ENCODE assay signal across 11 mouse cellular contexts in genomic region chr17:29442131-29442557, GRCm38 (mm10). TPM values are rescaled to one million over a fixed set of nuclear protein-coding genes. Genes with fewer than 3 reads are reported as not detected.
DNase-seq lines count a peak whose midpoint lies in the region; ATAC-seq lines count a peak whose summit lies in the region.
"Had no signal": no experiment of that assay in that cellular context is flagged by ENCODE, and none has a peak within 500 bp of the region (broad histone marks: within the 10 kb centered on the region; RNA-seq: fewer than 3 reads in every experiment).

No protein-coding gene starts in this region.

- no peaks in the 10 kb centered on the region for H3K36me3 ChIP-seq in lung, embryonic 15.5 days
- H3K36me3 ChIP-seq in stomach, embryonic 15.5 days, result no peaks in the 10 kb centered on the region
- H3K36me3 ChIP-seq: hindbrain, embryonic 12.5 days had no signal

- no peak for ATAC-seq in lung, embryonic 15.5 days (ENCODE audit: borderline replicate concordance, extremely low read depth, low FRiP score, low TSS enrichment)
- ATAC-seq in stomach, embryonic 15.5 days (ENCODE audit: insufficient read depth, low FRiP score, low read depth), result no peak

- no peak overlapping the region for H3K4me2 ChIP-seq in lung, embryonic 15.5 days
- no peak overlapping the region for H3K4me2 ChIP-seq in stomach, embryonic 15.5 days
- H3K4me2 ChIP-seq: hindbrain, embryonic 12.5 days had no signal

- peaks cover 54% of the 10 kb centered on the region for H3K4me1 ChIP-seq in lung, embryonic 15.5 days
- peaks cover 32% of the 10 kb centered on the region for H3K4me1 ChIP-seq in stomach, embryonic 15.5 days

- no peak overlapping the region for H3K9ac ChIP-seq in lung, embryonic 15.5 days
- H3K9ac ChIP-seq in stomach, embryonic 15.5 days, result no peak overlapping the region
- H3K9ac ChIP-seq: hindbrain, embryonic 12.5 days had no signal

- no peaks in the 10 kb centered on the region for H3K27me3 ChIP-seq in lung, embryonic 15.5 days
- no peaks in the 10 kb centered on the region for H3K27me3 ChIP-seq in stomach, embryonic 15.5 days (replicated peaks)
- H3K27me3 ChIP-seq: hindbrain, embryonic 12.5 days had no signal

- intact Hi-C loops in left cerebral cortex, postnatal 10 days (cut with DNase I), result no loop called here

- DNase-seq in adrenal gland, postnatal 14 days, result peak; percentile 45
- DNase-seq in adrenal gland, postnatal 4 days (ENCODE audit: low spot score in 2 of 2), result no peak
- no peak for DNase-seq in lung, postnatal 4 days
- DNase-seq in liver, result peak; percentile 40
- DNase-seq in left cerebral cortex, postnatal 10 days (ENCODE audit: extremely low spot score in 1 of 2, low spot score in 2 of 2), result no peak
- no peak for DNase-seq in spleen, postnatal 14 days (ENCODE audit: low spot score in 2 of 2)
- DNase-seq: cerebellum, postnatal 14 days; layer of hippocampus, postnatal 36 days had no signal

- WGBS in lung, embryonic 15.5 days, result 36% methylated on average over 7 of the region's 7 CpGs
- WGBS in stomach, embryonic 15.5 days, result 61% methylated on average over 7 of the region's 7 CpGs

- H3K4me3 ChIP-seq in lung, embryonic 15.5 days, result no peak overlapping the region
- no peak overlapping the region for H3K4me3 ChIP-seq in stomach, embryonic 15.5 days (replicated peaks)
- H3K4me3 ChIP-seq: hindbrain, embryonic 12.5 days had no signal

- peak overlapping the region; percentile 51; the same call in 1 of the 2 replicates for H3K27ac ChIP-seq in lung, embryonic 15.5 days
- peak overlapping the region; percentile 21 for H3K27ac ChIP-seq in stomach, embryonic 15.5 days
- H3K27ac ChIP-seq: hindbrain, embryonic 12.5 days had no signal

- H3K9me3 ChIP-seq in lung, embryonic 15.5 days, result no peaks in the 10 kb centered on the region
- H3K9me3 ChIP-seq in stomach, embryonic 15.5 days, result no peaks in the 10 kb centered on the region
- H3K9me3 ChIP-seq: hindbrain, embryonic 12.5 days had no signal

RNA-seq across cellular contexts. Expression of gene Pim1, which starts 48.4 kb away (rescaled TPM):
- 104 and 129 TPM in 2 replicates for total RNA-seq in adrenal gland, postnatal 14 days (2021)
- 10 to 100 TPM; 53.4 to 65.5 TPM for total RNA-seq in adrenal gland, postnatal 4 days (2021)
- polyA plus RNA-seq in lung, embryonic 15.5 days (2015; fragmentation: Nextera tagmentation; extraction: Ambion mirVana), result 16.3 and 17.2 TPM in 2 replicates
- polyA plus RNA-seq in stomach, embryonic 15.5 days (2015; fragmentation: Nextera tagmentation; extraction: Ambion mirVana), result 11.5 and 20.9 TPM in 2 replicates
- 1 to 10 TPM; 3.7 to 5.2 TPM for total RNA-seq in left cerebral cortex, postnatal 10 days (2021)

Comparison
In these comparisons a context has a peak if more than half of its experiments do, and no peak if none do; other contexts are left out.
1. DNase-seq: peak in adrenal gland, postnatal 14 days (single experiment) and liver (single experiment); none in adrenal gland, postnatal 4 days (0 of 2), lung, postnatal 4 days (0 of 2), left cerebral cortex, postnatal 10 days (0 of 2) and spleen, postnatal 14 days (0 of 2).
2. RNA of gene Pim1, which starts 48.4 kb away (total RNA-seq): 104 to 129 TPM in adrenal gland, postnatal 14 days and 53.4 to 65.5 TPM in adrenal gland, postnatal 4 days; 3.7 to 5.2 TPM in left cerebral cortex, postnatal 10 days; every median in the first group is over 4 times any median in the second.